Mouse (Mus musculus): ENCODE data around the gene Abca2.

Gene Abca2

GRCm38 (mm10) chr2:25426721-25427191, 1.7 kb upstream of the Abca2 start:
- DNase-seq: peak; percentile 70

- DNase-seq: no peak
Measured at GRCm38 (mm10) chr2:25427256-25427655, 1.2 kb upstream of the Abca2 start.

GRCm38 (mm10) chr2:25429435-25430180, 1.1 kb downstream of the Abca2 start:
- DNase-seq: no peak

- DNase-seq: no peak
Measured at GRCm38 (mm10) chr2:25430395-25431233, 2.1 kb downstream of the Abca2 start.

- DNase-seq: no peak
Measured at GRCm38 (mm10) chr2:25431308-25431855, 2.9 kb downstream of the Abca2 start.

- no peak for DNase-seq
Measured at GRCm38 (mm10) chr2:25432326-25433098, 4.0 kb downstream of the Abca2 start.

- DNase-seq: no peak
Measured at GRCm38 (mm10) chr2:25433101-25433500, 4.6 kb downstream of the Abca2 start.

GRCm38 (mm10) chr2:25434292-25434691, 5.8 kb downstream of the Abca2 start:
- DNase-seq: no peak

GRCm38 (mm10) chr2:25436286-25436820, 7.8 kb downstream of the Abca2 start:
- no peak for DNase-seq

- DNase-seq: no peak
Measured at GRCm38 (mm10) chr2:25441067-25441466, 12.6 kb downstream of the Abca2 start.

GRCm38 (mm10) chr2:25442682-25443081, 14.2 kb downstream of the Abca2 start:
- DNase-seq: no peak

- no peak for DNase-seq
Measured at GRCm38 (mm10) chr2:25450853-25451647, 22.5 kb downstream of the Abca2 start.

- no peak for DNase-seq
Measured at GRCm38 (mm10) chr2:25452951-25453350, 24.4 kb downstream of the Abca2 start.

- no peak for DNase-seq
Measured at GRCm38 (mm10) chr2:25456205-25456953, 27.9 kb downstream of the Abca2 start, which contains the start of gene Clic3. Clic3 (plus strand) TSS chr2:25456838.

- no peak for DNase-seq
Measured at GRCm38 (mm10) chr2:25457022-25457896, 28.8 kb downstream of the Abca2 start.

GRCm38 (mm10) chr2:25458911-25459310, 30.4 kb downstream of the Abca2 start:
- DNase-seq: no peak

- peak; percentile 33 for DNase-seq
Measured at GRCm38 (mm10) chr2:25460135-25460534, 31.6 kb downstream of the Abca2 start.

GRCm38 (mm10) chr2:25460551-25461309, 32.2 kb downstream of the Abca2 start, which contains the start of gene Paxx:
Paxx (minus strand) TSS chr2:25461094.
- DNase-seq: peak; percentile 95

GRCm38 (mm10) chr2:25461407-25461806, 32.9 kb downstream of the Abca2 start:
- no peak for DNase-seq

Data from thymus, postnatal 14 days (tissue).